Mouse (Mus musculus) embryo, embryonic 11 days (tissue): ENCODE measurements around the gene Mex3b.

Source experiments
- DNase-seq: peaks from one replicate; pipeline ENCODE4 v3.0.0-alpha.2; 2015

Gene Mex3b

DNA sequence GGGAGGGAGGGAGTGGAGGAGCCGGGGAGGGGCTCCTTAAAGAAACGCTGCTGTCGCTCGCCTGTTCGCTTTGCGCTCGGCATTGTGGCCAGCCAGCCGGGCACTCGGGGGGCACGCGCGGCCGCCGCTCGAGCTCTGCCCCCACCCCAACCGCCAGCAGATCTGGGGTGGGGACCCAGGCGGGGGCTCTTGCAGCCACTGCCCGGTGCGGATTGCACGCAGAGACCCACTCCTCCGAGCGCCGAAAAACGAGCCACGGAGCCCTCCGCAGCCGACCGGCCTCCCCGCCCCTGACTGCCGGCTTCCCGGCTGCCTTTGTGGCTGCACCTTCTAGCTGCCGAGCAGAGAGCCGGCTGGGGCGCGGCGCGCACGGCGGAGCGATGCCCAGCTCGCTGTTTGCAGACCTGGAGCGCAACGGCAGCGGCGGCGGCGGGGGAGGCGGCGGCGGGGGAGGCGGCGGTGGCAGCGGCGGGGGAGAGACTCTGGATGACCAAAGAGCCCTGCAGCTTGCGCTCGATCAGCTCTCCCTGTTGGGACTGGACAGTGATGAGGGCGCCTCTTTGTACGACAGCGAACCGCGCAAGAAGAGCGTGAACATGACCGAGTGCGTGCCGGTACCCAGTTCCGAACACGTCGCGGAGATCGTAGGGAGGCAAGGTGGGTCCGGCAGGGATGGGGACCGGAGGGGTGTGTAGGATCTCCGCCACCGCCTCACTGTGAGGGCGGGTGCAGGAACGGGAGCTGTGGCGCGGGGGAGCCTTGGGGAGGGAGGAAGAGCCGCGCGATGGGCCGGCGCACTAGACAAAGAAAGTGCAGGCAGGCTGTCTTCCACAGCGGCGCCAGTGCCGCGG is at the start of gene Mex3b:
Mex3b (plus strand) TSS at position 63 of the 851 bp plus-strand sequence.
- DNase-seq = peak; percentile 60

DNA sequence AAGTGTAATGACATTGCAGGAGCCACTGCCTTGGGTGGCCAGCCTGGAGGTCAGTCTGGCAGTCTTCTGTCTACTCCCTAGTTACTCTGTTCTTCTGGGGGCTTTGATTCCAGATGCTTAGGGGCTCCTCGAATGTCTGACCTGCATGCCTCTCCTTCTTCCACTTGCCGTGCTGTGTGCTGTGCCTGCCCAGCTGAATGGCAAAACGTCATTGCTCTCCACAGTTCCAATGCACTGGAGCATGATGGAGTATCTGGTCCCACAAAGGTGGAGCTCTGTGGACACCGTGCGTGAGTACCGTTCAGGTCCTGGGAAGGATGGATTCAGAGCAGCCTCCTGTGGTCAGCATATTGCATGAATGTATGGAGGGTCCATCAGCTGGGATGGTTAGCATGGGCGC is 47.6 kb upstream of the Mex3b start:
- no peak for DNase-seq

DNA sequence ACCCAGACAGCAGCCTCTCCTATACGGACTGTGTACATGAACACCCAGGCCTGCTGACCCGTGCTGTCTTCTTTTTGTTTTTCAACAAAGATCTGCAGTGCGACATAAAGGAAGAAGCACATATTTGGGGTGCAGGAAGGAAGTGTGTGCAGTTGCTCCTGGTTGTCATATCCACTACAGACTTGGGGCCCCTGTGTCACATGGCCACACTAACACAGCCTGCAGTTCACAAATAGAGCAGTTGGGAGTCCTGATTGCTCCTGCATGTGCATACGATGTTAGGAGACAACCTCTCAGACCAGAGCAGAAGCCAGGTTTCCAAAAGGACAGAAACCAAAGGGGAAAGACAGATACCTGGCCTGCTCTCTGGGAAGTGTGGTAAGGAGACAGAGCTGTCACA is 46.5 kb upstream of the Mex3b start:
- no peak for DNase-seq

DNA sequence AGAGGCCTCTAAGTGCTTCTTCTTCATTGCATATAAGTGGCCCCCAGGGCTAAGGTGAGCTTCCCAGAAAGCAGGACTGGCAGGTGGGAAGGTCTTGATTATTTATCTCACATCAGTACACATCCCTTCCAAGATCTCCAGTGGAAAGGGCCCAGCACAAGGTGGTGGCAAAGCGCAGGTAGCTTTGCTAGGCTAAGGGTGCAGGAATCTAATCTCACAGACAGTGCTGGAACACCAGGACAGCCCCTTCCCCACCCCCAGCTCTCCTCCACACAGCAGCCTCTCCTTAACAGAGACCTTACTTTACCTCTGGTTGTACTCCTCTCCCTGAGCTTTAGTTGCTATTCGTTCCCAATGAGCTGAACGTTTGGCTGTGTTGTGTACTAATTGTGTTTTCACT is 45.6 kb upstream of the Mex3b start:
- no peak for DNase-seq

DNA sequence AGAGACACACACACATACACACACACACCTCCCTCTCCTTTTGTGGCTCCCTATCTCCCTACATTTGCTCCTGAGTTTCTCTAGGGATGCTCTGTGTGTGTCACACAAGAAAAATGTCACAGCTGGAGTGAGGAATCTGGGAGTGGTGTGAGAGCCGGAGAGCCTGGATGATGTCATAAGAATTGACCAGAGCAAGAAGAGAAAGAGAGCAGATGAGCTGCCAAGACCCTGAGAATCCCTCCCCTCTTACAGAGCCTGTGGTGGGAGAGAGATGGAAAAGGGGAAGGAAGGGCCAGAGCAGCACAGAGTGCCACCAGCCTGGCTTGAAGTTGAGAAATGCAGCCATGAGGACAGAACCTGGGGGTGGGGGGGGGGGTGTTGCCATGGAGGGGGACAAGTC is 44.6 kb upstream of the Mex3b start:
- no peak for DNase-seq

DNA sequence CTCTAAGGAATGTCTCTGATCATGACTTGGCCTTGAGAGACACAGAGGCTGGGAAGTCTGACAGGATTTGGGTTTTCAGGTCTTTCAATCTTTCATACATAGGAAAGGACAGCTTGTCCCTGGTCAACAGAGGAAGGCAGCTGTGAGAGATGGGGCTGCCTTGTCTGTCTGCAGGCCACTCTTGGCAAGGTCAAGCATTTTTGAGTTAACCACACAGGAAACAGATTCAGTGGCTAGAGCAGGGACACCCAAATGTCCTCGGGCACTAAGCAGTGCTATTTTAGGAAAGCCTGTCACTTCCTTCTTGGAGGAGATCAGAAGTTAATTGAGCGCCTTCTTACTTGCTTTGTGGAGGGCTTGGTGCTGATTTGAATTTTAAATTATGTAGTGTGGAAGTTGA is 38.9 kb upstream of the Mex3b start:
- DNase-seq = no peak

DNA sequence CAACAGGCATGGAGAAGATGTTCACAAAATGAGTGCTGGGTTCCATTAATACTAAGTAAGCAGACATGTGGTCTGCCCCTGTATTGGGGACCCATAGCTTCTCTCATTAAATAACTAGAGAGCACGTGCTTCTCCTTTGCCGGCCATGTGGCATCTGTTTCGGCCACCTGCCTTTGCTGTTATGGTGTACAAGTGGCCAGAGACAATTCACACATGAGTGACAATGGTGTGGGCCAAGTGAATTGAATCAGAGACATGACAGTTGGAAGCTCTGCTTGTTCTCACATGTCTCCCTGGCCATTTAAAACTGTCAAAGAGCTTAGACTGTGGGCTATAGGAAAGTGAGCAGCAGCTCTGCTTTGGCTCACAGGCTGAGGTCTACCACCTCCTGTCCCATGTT is 37.6 kb upstream of the Mex3b start:
- no peak for DNase-seq

DNA sequence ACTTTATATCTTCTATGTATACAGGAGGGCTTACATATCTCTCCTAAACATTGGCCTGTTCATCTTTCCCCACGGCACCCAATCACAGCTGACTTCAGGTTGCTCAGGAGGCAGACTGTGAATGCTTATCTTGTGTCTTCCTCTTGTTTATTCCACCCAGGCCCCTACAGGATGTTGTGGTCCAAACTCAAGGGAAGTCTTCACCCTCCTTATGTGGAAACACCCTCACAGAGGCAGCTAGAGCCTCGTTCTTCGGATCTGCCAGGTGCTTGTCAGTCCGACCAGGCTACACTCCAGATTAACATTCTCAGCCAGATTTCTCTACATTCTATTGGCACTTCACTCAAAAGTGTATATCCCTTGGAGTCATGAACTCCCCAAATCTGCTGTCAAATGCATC is 32.7 kb upstream of the Mex3b start:
- DNase-seq = no peak

DNA sequence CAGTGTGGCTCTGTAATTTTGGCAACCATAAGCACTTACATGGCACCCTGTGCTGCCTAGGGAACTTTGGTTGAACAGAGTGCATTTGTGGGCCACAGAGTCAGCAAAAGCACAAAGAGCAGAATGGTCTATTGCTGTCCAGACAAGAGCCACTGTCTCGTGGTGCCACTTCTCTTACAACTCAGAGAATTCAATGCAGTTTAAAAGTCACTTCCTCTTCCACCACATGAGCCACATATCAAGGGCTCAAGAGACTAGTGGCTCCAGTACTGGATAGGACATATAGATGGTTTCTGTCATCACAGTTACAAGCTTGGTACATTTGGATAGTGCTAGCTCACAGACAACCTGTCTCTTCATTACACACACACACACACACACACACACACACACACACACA is 28.7 kb upstream of the Mex3b start:
- DNase-seq = no peak

DNA sequence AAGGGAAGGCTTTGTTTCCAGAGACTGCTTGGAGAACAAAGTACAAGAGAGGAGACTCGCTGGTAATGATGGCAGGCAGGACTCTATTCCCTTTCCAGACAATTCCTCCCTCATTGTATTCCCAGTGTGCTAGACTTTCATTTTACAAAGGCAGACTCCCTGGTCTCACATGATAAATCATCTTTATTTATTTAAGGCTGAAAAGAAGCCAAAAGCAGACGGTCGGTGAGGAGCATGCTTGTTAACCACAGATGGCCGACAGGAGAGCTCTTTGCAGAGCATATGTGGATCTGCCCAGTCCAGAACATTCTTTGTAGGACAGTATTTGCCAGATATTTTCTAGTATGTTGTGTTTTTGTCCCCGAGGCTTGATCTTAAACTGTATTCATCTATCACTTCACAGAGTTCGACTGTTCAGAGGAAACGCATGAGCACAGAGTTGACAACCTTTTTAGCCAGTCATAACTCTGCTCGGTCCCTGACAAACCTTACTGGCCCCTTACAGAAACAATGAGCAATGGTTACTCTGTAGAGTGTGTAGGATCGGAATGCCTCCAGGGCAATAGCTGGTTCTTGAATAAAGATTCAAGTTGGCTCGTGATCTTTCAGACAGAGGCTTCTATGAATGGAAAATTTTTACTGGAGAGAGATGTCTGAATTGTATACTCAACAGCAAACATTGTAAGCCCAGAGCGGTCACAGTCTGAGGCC is 28.0 kb upstream of the Mex3b start:
- peak; percentile 21 for DNase-seq

DNA sequence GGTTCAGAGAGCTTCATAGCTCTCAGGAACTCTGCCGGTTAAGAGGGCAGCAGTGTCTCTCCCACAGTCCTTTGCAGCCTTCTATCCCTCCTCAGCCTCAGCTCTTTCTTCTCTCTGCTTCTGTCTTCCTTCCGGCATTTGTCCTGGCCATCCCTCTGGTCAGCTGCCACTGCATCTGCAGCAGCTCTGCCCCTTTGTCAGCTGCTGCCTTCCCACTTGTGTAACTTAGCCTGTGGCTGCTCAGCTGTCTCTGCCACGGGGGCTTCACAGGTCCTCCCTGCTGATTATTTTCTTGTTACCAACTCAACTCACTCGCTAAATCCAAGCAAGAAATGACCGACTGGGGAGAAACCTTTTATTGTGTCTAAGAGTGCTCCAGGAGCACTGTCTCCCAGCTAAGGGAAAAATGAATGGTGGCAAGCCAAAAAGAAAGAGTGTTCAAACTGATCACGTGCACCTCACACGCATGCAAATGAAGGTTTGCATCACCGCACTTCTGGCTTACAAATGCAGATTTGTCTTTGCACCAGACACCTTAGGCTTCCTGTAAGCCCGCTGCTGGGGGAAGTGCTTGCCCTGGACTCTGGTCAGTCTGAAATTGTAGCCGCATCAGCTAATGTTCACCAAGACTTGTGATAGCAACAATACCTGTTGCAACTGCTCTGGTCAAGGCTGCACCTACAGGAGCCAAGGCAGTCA is 24.8 kb upstream of the Mex3b start:
- no peak for DNase-seq

DNA sequence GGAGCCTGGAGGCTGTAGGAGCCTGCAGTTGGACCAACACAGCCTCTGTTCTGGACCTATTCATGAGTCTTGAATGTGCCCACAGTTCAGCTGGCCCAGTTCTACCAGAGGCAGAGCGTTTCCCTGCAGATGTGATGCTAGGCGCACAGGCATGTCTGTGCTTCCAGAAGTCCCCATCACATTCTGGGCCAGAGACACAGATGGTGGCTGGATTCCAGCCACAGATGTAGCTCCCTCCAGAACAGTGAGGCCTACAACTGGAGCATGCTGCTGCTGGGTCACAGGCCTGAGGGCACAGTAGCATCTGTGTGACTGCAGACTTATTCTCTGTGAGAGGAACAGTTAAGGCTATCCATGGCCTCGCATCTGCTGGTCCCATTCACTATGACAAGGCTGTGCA is 16.4 kb upstream of the Mex3b start:
- no peak for DNase-seq

DNA sequence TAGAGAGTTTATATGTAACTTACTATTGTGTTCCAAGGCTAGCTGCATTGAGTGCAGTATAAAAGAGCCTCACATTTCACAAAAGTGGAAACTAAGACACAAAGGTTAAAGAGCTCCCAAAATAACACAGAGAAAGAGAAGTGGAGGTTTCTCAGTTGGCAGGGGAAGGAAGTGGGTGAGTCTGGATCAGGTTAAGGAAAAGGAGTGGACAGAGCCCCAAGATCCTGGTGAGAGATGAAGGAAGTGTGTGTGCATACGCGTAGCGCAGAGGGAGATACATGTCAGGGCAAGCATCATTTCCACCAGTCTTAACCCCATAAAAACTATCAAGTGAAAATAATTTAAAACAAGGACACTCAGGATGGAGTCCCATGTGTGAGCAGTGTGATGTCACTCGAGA is 15.5 kb upstream of the Mex3b start:
- no peak for DNase-seq

DNA sequence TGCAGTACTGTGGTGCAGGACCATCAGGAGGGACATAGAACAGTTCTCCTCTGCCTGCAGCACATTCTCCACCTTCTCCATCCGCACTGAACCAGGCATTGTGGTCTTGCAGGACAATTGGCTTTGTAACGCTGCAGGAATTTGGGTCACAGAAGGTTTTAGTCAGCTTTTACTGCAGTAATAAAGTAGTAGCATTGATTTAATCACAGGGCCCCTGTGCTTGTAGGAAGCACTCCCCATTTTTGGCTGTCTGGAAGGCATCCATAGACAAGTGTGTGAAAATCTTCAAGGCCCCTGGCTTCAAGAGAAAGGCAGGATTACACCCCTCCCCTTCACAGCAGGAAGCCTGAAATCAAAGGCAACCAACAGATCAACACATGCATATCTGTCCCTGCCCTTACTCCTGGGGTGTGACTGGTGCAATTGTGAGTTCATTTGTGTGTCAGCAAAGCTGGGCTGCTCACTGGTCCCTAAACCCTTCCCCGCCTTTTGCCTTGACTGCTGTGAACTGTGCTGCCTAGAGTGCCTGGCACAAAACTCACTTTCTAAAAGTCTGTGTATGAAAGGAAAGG is 12.9 kb upstream of the Mex3b start:
- DNase-seq = no peak

DNA sequence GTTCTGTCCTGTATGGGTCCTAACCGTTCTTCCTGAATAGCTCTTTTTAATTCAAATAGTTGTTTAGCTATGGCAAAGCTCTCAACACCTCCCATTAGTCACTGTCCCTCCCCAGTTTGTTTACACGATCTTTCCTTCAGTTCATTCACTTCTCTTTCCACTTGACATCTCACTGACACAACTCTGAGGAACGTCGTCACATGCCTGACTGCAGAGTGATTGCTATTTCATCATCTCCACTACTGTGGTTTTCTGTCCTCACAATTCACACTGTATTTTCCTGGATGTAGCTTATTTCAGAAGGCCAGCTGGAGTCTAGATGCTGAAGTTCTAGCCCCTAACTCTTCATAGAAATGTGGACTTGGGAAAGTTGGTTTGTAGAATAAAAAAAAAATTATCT is 8.5 kb upstream of the Mex3b start:
- DNase-seq = no peak

DNA sequence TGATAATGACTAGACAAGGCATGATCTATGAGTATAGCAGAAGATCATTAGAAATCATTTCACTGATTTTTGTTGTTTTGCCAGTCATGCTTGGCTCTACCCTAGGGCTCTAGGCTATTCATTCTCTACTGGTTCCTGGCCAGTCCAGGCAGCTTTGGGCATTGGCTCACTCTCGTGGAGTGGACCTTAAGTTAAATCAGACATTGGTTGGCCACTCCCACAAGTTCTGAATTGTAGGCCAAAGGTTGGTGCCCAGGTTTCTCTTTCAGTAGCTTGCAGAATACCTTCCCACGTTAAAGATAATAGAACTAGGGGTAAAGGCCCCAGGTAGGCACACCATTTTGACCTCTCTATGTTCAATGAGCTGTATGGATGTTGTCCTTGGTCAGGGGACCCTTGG is 6.5 kb upstream of the Mex3b start:
- no peak for DNase-seq

DNA sequence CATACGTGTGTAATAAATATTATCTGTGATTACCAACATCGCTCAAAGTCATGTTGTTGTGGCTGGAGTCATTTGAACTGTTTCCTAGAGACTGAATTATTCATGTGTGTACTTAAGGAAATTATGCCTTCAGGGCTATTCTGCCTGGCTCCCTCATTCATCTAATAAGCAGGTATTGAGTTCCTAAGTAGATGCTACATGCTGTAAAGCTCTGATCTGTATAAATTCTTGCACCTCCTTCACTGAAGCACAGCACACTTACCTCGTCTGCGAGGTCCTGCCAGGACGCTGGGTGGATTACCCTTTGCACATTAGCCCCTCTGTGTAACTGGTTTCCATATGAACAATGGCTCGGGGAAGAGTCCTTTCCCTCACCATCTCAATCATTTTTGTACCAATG is 3.8 kb upstream of the Mex3b start:
- DNase-seq = no peak

DNA sequence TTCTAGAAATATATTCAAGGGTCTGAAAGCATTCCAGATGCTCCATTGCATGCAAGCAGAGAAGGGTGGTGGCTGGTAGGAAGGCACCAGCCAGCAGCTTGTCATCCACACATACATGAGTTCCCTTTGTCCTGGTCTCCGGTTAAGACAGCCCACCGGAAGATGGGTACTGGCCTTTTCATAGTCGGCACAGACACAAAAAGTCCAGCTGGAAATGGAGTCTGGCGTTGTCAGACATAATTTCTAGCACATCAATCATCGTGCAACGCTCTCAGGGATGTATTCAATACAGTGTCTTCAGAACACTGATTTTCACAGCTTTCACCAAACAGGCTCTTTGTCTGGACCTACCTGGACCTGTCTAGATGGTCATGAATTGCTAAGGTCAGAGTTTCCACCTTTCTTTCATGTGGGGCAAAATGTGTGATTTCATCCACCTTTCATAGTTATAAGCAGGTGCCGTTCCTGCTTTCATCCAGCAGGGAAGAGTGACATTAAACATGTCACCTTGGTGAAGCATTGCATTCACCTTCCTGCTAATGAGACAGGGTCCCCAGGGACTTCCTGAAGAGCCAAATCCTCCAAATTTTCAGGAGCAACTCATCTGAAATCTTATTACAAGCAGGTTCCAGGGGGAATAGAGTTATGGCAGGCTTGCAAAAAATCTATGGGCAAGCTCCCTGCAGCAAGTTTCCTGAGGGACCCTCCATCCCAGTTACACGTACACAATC is 2.7 kb upstream of the Mex3b start:
- DNase-seq = peak; percentile 50

DNA sequence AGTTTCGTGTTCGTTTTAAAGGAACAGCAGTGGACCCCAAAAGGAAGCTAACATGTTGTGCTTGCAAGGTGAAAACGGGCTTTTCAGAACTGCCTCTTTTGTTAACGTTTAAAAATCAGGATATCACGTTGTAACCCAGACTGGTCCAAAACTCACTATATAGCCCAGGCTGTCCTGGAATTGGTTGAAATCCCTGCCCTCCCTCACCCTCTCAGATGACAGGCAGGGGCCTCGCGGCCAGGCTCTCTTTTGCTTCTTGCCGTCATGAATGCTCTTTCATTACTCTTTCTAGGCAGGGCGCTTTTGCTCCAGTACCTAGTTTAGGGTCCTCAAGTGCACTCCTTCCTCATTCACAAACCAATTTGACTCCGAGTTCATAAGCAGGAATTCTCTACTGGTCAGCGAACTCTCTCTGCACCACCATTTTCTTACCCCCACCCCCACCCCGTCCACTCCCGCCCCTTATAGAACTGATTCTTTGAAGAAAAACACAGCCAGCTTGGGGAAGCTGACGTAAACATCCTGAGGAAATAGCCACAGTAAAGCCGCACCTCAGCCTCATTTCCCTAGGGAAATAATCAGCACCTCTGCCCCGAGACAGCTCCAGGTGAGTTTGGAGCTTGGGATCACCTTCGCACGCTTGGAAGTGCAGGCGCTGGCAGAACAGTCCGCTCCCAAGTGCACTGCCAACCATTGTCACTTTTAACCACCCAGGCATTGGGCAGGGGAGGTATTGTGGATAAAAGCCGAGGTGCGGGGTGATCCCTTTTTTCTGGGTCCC is 2.0 kb upstream of the Mex3b start:
- peak; percentile 68 for DNase-seq

DNA sequence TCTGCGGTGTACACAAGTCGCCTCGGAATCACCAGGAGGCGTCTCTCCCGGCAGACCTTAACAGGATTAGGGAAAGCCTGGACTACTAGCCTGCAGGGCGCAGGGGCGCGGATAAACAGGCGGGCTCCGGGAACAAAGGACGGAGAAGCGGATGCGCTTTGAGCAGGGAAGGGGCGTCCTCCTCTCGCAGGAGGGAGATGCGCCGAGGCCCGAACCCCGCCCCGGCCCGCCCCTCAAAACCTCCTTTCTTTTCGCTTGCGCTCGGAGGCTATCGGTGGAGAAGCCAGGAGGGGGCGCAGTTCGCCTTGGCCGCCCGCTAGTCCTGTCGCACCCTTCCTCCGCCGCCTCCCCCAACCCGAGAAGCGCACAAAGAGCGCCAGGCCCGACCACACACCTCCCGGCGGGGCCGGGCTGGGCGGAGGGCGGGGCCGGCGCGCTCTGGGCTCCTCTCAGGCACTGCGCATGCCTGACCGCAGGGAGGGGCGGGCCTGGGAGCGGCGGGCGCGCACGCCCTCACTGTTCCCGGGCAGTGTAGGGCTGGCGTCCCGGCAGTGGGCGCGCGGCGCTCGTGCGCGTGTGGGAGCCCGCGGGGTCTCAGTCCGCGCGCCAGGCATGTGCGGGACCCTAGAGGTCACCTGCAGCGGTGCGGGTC is 1.2 kb upstream of the Mex3b start:
- DNase-seq = peak; percentile 98

DNA sequence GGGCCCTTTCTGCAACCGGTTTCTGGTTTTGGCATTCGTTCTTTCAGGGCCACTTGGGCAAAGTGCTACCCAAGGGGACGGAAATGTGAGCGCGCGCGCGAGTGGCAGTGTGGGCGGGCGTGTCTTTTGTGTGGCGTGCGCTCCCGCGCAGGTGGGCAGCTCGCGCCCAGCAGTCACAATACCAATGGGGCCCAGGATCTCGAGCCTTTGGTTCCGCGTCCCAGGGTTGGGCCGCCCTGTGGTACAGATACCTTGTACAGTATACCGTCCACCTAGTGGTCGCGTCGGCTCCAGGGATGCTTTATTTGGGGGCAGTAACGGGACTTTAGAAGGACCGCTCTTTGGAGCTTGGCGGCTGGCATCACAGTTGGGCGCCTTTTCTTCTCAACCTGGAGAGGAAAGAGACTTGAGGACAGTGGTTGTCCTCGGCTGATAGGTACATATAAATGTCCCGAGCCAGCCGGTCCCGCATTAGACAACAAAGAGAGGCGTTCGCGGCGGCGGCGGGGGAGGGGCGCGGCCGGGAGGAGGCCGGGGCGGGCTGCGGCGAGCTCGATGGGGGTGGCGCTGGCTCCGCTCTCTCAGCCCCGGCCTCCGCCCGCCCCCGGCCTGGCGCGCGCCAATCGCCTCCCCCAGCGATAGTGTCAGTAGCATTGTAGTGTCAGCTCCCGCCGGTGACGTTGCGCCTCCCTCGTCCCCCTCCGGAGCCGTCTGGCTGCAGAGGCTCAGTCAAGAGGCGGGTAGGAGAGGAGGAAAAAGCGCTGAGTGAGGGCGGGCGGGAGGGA is 455 bp upstream of the Mex3b start:
- peak; percentile 97 for DNase-seq
